Mouse (Mus musculus): ENCODE results near the gene Grasp.

Gene Grasp

GRCm38 (mm10) chr15:101194951-101195823, 28.8 kb upstream of the Grasp start:
- DNase-seq, result no peak

GRCm38 (mm10) chr15:101196079-101196795, 27.8 kb upstream of the Grasp start:
- no peak for DNase-seq

GRCm38 (mm10) chr15:101196961-101197360, 27.0 kb upstream of the Grasp start:
- no peak for DNase-seq

GRCm38 (mm10) chr15:101197497-101198179, 26.4 kb upstream of the Grasp start:
- DNase-seq, result no peak

- DNase-seq, result peak; percentile 81 to 83
Measured at GRCm38 (mm10) chr15:101198218-101198617, 25.8 kb upstream of the Grasp start.

- peak; percentile 40 to 45 for DNase-seq
Measured at GRCm38 (mm10) chr15:101198850-101199249, 25.1 kb upstream of the Grasp start.

- no peak for DNase-seq
Measured at GRCm38 (mm10) chr15:101200777-101201295, 23.2 kb upstream of the Grasp start.

- DNase-seq, result no peak
Measured at GRCm38 (mm10) chr15:101201414-101201813, 22.6 kb upstream of the Grasp start.

GRCm38 (mm10) chr15:101203673-101204072, 20.3 kb upstream of the Grasp start:
- no peak for DNase-seq

- DNase-seq, result no peak
Measured at GRCm38 (mm10) chr15:101204781-101205180, 19.2 kb upstream of the Grasp start.

GRCm38 (mm10) chr15:101210228-101210627, 13.8 kb upstream of the Grasp start:
- peak; percentile 83 to 84 for DNase-seq

GRCm38 (mm10) chr15:101210998-101211613, 12.9 kb upstream of the Grasp start:
- no peak for DNase-seq

GRCm38 (mm10) chr15:101212435-101212834, 11.6 kb upstream of the Grasp start:
- no peak for DNase-seq

- no peak for DNase-seq
Measured at GRCm38 (mm10) chr15:101215136-101215535, 8.9 kb upstream of the Grasp start.

GRCm38 (mm10) chr15:101216036-101216435, 8.0 kb upstream of the Grasp start:
- no peak for DNase-seq

- no peak for DNase-seq
Measured at GRCm38 (mm10) chr15:101220905-101221297, 3.1 kb upstream of the Grasp start.

GRCm38 (mm10) chr15:101221298-101222104, 2.5 kb upstream of the Grasp start:
- peak; percentile 80 to 83 for DNase-seq

GRCm38 (mm10) chr15:101222897-101223482, 998 bp upstream of the Grasp start:
- peak; percentile 64 to 69 for DNase-seq

- no peak for DNase-seq
Measured at GRCm38 (mm10) chr15:101223596-101223995, 392 bp upstream of the Grasp start.

- peak in 1 of 2 experiments; percentile 44 for DNase-seq
Measured at GRCm38 (mm10) chr15:101224977-101225376, 989 bp downstream of the Grasp start.

GRCm38 (mm10) chr15:101227971-101228370, 4.0 kb downstream of the Grasp start:
- DNase-seq, result no peak
